Mouse (Mus musculus): Measurements from ENCODE around the gene Slc12a7.

DNA sequence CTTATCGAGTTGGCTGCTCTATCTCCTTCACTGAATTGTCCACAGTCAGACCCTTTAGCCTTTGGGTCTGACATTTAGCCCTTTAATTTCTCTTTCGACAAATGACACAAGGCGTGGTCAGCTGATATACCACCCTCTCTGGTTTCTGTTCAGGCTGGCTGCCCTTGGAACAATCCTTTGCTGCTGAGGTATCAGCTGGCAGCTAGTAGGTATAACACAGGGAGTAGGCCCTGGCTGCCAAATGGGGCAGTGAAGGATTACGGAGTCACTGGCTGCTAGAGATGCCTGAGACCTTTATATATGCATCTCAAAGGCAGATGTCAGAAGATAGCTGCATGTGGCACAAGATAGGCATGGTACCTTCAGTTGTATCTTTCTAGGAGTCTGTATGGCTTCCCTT is 42.9 kb downstream of the Slc12a7 start:
- TF ChIP-seq POLR2A (IDR thresholded peaks at IDR 0.05; ENCODE audit: borderline replicate concordance, low read depth, low read length) (no peak), CTCF (IDR thresholded peaks at IDR 0.05; ENCODE audit: low read depth, low read length) (no peak)
